Mouse (Mus musculus): ENCODE results near the gene Senp6.

GRCm38 (mm10) chr9:80089409-80089808 is 22.7 kb downstream of the Senp6 start:
- TF ChIP-seq USF1 (IDR thresholded peaks at IDR 0.05; ENCODE audit: low read depth) (no peak), E2F4 (IDR thresholded peaks at IDR 0.05; ENCODE audit: insufficient read depth) (no peak)

All from myocyte (in vitro differentiated cells).